Mouse (Mus musculus): Measurements from ENCODE around the gene Olfr463. TPM values are rescaled to one million over a fixed set of nuclear protein-coding genes. Genes with fewer than 3 reads are reported as not detected.

Gene Olfr463
- total and polyA plus RNA-seq, 3 experiments = not detected

DNA sequence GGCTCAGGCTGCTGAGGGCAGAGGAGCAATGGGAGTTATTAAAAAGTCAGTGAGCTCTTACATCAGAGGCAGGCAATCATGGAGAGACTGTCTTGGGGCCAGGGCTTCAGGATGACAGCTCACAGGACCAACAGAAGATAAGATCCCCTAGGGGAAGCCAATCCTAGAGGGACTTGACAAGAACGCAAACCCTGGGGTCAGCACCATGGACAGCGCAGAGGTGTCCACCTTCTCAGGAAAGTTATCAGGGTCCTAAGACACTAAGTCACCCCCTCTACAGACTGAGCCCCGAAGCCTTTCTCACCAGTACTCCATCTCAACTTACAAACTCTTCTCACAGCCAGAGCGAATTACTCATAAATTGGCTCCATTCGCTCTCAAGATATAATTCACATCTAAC is 23.8 kb upstream of the Olfr463 start, which contains the start of gene Olfr464:
Olfr464 (minus strand) TSS at position 2 of the 400 bp plus-strand sequence.
- TF ChIP-seq SMC3 (IDR thresholded peaks at IDR 0.05; ENCODE audit: low read depth, low read length) = no peak
- TF ChIP-seq SIN3A (IDR thresholded peaks at IDR 0.05; ENCODE audit: low read length) = peak; percentile 40; the same call in 1 of the 2 replicates
- no peak within 1 kb of the TSS for H3K27ac ChIP-seq (ENCODE audit: control insufficient read depth, low read depth, low read length)
- H3K9me3 ChIP-seq (replicated peaks; ENCODE audit: insufficient read depth, low read length) = no peaks in the 10 kb centered on the region
- H3K79me2 ChIP-seq (ENCODE audit: control insufficient read depth, insufficient read depth, low read length, poor library complexity) = no peaks in the 10 kb centered on the region
- H3K9ac ChIP-seq (ENCODE audit: control insufficient read depth, low read depth, low read length, poor library complexity, severe bottlenecking) = no peak within 1 kb of the TSS
- peaks cover 4 to 5% of the 10 kb centered on the region in 2 experiments; a peak in 3 of 4 replicates for H3K27me3 ChIP-seq (ENCODE audit: control insufficient read depth in 1 of 2, insufficient read depth in 2 of 2, low read length in 2 of 2)
- H3K36me3 ChIP-seq (ENCODE audit: control insufficient read depth in 1 of 2, insufficient read depth in 2 of 2, low read length in 2 of 2) = no peaks in the 10 kb centered on the region
- H3K4me3 ChIP-seq (ENCODE audit: control insufficient read depth in 1 of 2, insufficient read depth in 1 of 2, low read depth in 2 of 2, low read length in 2 of 2) = no peak within 1 kb of the TSS
- peak; percentile 81 for DNase-seq (ENCODE audit: low read depth, low spot score)
- no peaks in the 10 kb centered on the region for H3K4me1 ChIP-seq (ENCODE audit: control insufficient read depth in 1 of 2, insufficient read depth in 2 of 2, low read length in 2 of 2)

DNA sequence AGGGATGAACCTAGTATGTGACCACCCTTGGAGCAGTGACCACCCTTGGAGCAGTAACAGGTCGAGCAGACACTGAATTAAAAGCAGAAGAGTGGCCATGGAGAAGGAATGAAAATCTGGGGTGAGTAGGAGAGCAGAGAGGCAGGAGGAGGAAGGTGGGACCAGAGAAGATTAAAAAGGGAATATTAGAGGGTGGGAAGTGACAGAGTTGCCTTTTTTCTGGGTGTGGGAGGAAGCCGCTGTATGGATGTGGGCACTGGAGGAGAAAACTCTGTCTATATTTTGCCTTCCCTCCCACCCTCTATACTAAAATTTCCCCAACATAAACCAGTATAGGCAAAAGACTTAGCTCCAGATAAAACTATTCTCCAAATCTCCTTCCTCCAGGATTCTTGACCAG is 23.1 kb upstream of the Olfr463 start:
- Histone ChIP-seq H3K9ac (ENCODE audit: control insufficient read depth, low read depth, low read length, poor library complexity, severe bottlenecking) (no peak overlapping the region), H3K79me2 (ENCODE audit: control insufficient read depth, insufficient read depth, low read length, poor library complexity) (no peaks in the 10 kb centered on the region), H3K4me1 (ENCODE audit: control insufficient read depth in 1 of 2, insufficient read depth in 2 of 2, low read length in 2 of 2) (no peaks in the 10 kb centered on the region), H3K27me3 (ENCODE audit: control insufficient read depth in 1 of 2, insufficient read depth in 2 of 2, low read length in 2 of 2) (peaks cover 4 to 6% of the 10 kb centered on the region in 2 experiments; a peak in 3 of 4 replicates), H3K36me3 (ENCODE audit: control insufficient read depth in 1 of 2, insufficient read depth in 2 of 2, low read length in 2 of 2) (no peaks in the 10 kb centered on the region), H3K9me3 (replicated peaks; ENCODE audit: insufficient read depth, low read length) (no peaks in the 10 kb centered on the region), H3K27ac (ENCODE audit: control insufficient read depth, low read depth, low read length) (no peak overlapping the region), H3K4me3 (ENCODE audit: control insufficient read depth in 1 of 2, insufficient read depth in 1 of 2, low read depth in 2 of 2, low read length in 2 of 2) (no peak overlapping the region)
- TF ChIP-seq CHD2 (IDR thresholded peaks at IDR 0.05; ENCODE audit: low read length) (no peak), NELFE (IDR thresholded peaks at IDR 0.05; ENCODE audit: low read depth, low read length) (no peak), TAL1 (IDR thresholded peaks at IDR 0.05; ENCODE audit: low read length) (no peak), TCF12 (IDR thresholded peaks at IDR 0.05; ENCODE audit: low read depth, low read length) (no peak), MEF2A (IDR thresholded peaks at IDR 0.05; ENCODE audit: extremely low read depth, insufficient replicate concordance, low read depth, low read length, poor library complexity, severe bottlenecking) (no peak), MYC (IDR thresholded peaks at IDR 0.05; ENCODE audit: low read depth, low read length) (no peak), EP300 (IDR thresholded peaks at IDR 0.05; ENCODE audit: low read depth in 1 of 2, low read length in 2 of 2) (no peak), UBTF (IDR thresholded peaks at IDR 0.05; ENCODE audit: borderline replicate concordance, insufficient read depth, low read depth, low read length) (no peak), GATA1 (IDR thresholded peaks at IDR 0.05; ENCODE audit: low read depth, low read length) (no peak), ZC3H11A (IDR thresholded peaks at IDR 0.05; ENCODE audit: low read depth, low read length) (no peak), RAD21 (IDR thresholded peaks at IDR 0.05; ENCODE audit: low read depth, low read length) (no peak)
- no peak for DNase-seq (ENCODE audit: low read depth, low spot score)

DNA sequence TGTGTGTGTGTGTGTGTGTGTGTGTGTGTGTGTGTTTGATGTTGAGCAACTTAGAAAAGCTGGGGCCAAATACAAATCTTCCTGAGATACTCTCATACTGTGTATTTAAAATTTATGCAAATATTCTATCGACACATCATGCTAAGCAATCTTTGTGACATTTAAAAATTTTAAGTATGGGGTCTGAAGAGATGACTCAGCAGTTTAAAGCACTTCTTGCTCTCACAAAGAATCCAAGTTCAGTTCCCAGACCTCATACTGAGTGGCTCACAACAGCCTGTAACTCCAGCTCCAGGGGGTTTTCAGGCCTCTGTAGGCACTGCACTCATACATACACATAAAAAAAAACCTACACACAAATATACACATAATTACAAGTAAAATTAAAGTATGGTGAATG is 18.8 kb upstream of the Olfr463 start:
- no peak overlapping the region for H3K27ac ChIP-seq (ENCODE audit: control insufficient read depth, low read depth, low read length)
- H3K36me3 ChIP-seq (ENCODE audit: control insufficient read depth in 1 of 2, insufficient read depth in 2 of 2, low read length in 2 of 2) = no peaks in the 10 kb centered on the region
- H3K27me3 ChIP-seq (ENCODE audit: control insufficient read depth in 1 of 2, insufficient read depth in 2 of 2, low read length in 2 of 2) = peaks cover 4 to 8% of the 10 kb centered on the region in 2 experiments

More for the DNA sequence above, 18.8 kb upstream of the Olfr463 start:
- no peak for DNase-seq (ENCODE audit: low read depth, low spot score)
- TF ChIP-seq MAFK (IDR thresholded peaks at IDR 0.05; ENCODE audit: borderline replicate concordance, low read depth, low read length) (peak; percentile 21; the same call in 1 of the 2 replicates), GABPA (IDR thresholded peaks at IDR 0.05; ENCODE audit: low read depth, low read length) (no peak)
- H3K9ac ChIP-seq (ENCODE audit: control insufficient read depth, low read depth, low read length, poor library complexity, severe bottlenecking) = no peak overlapping the region
- H3K4me1 ChIP-seq (ENCODE audit: control insufficient read depth in 1 of 2, insufficient read depth in 2 of 2, low read length in 2 of 2) = no peaks in the 10 kb centered on the region
- H3K9me3 ChIP-seq (replicated peaks; ENCODE audit: insufficient read depth, low read length) = no peaks in the 10 kb centered on the region
- no peaks in the 10 kb centered on the region for H3K79me2 ChIP-seq (ENCODE audit: control insufficient read depth, insufficient read depth, low read length, poor library complexity)
- H3K4me3 ChIP-seq (ENCODE audit: control insufficient read depth in 1 of 2, insufficient read depth in 1 of 2, low read depth in 2 of 2, low read length in 2 of 2) = no peak overlapping the region
